Mouse (Mus musculus) small intestine, adult 2 months (tissue): ENCODE data around the gene Ndufv3. TPM values are rescaled to one million over a fixed set of nuclear protein-coding genes. Genes with fewer than 3 reads are reported as not detected.

Experiments
- H3K27ac ChIP-seq: fragments of 200-500 bp; 2 replicates; pipeline ENCODE4 v1.5.1; 2012; ENCODE audit warnings: low read depth, low read length, control low read depth, inconsistent platforms; ENCODE audit not compliant: insufficient read depth
- H3K27me3 ChIP-seq: fragments of 200-500 bp; 2 replicates; pipeline ENCODE4 v1.6.1; 2012; ENCODE audit warnings: mild to moderate bottlenecking, moderate library complexity, low read length, inconsistent platforms; ENCODE audit not compliant: control insufficient read depth, insufficient read depth
- H3K36me3 ChIP-seq: fragments of 200-500 bp; 2 replicates; pipeline ENCODE4 v1.6.1; 2012; ENCODE audit warnings: mild to moderate bottlenecking, low read length, control low read depth, inconsistent platforms; ENCODE audit not compliant: control insufficient read depth, insufficient read depth
- H3K4me1 ChIP-seq: fragments of 200-500 bp; 2 replicates; pipeline ENCODE4 v1.6.1; 2012; ENCODE audit warnings: low read length, inconsistent platforms, mixed read lengths; ENCODE audit not compliant: control insufficient read depth, insufficient read depth, insufficient read length
- H3K4me3 ChIP-seq: fragments of 200-500 bp; 2 replicates; pipeline ENCODE4 v1.5.1; 2012; ENCODE audit warnings: low read depth, mild to moderate bottlenecking, control low read depth, inconsistent platforms, low read length, moderate library complexity
- CTCF ChIP-seq: fragments of 200-500 bp; IDR thresholded peaks from 2 replicates; pipeline ENCODE4 v1.5.1; 2012; ENCODE audit warnings: low read depth, mild to moderate bottlenecking, control low read depth, inconsistent platforms, low read length, moderate library complexity, mixed read lengths; ENCODE audit not compliant: insufficient replicate concordance, insufficient read length; ENCODE audit errors: extremely low read depth
- POLR2A ChIP-seq: fragments of 200-500 bp; IDR thresholded peaks from 2 replicates; pipeline ENCODE4 v1.6.1; 2012; ENCODE audit warnings: low read depth, mild to moderate bottlenecking, control low read depth, inconsistent platforms, low read length, moderate library complexity
- WGBS: fragments of 180-500 bp; shearing (Covaris S2); methylation state at CpG from one replicate; pipeline ENCODE4 v1.1.7; 2018; 5-methylcytosine and 5-hydroxymethylcytosine counted together
- polyA plus RNA-seq: library from polyadenylated mRNA; depleted of rRNA; stranded (reverse); fragments of >200 nt; gene quantifications from 2 replicates; pipeline ENCODE4 v1.2.3, GENCODE M21; 2012

Ndufv3 gene
- polyA plus RNA-seq, 1 experiment: 168 TPM

DNA sequence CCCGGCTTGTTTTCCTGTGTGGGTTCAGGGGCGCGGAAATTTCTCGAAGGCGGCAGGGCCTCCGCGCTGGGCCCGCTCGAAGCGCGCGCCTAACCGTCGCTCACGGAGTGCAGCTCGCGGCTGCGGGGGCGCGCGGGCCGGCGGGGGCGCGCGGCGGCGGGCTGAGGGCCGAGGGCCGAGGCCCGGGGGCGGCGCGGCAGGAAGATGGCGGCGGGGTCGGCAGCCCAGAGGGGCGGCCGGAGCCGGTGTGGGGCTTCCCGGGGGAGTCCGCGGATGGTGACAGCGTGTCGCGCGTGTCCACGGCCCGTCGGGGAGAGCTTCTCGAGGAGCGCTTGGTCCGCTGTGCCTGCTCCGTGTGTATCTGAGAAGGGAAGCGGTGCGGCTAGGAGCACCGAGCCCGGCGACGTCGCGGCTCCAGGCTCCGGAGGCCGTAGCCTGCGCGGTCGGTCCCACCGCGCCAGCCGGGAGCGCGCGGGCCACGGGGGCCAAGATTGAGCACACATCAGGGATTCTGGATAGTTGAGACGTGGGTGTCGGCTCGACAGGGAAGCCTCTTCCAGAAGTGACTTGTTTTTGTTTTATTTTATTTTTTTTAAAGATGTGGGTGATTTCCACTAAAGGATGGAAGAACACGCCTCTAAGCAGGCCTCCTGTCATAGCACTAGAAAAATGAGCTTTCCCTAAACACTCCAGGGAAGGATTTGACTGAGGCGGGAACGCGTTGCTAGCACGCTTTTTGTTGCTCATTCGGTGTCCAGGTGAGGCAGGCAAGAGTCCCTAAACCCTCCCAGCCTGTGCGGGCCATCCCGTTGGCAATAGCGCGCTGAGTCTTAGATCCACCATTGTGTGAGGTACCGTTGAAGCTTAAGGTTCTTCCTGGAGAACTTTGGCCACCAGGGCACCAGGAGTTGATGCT is 45.5 kb downstream of the Ndufv3 start:
- Histone ChIP-seq H3K36me3 (no peaks in the 10 kb centered on the region), H3K27ac (peak overlapping the region; percentile 81), H3K27me3 (no peaks in the 10 kb centered on the region), H3K4me1 (peaks cover 6% of the 10 kb centered on the region; the same call in 1 of the 2 replicates), H3K4me3 (peak overlapping the region; percentile 100)
- TF ChIP-seq POLR2A (peak; percentile 3; the same call in 1 of the 2 replicates), CTCF (no peak)
- WGBS: under 1% methylated on average over 86 of the region's 88 CpGs

DNA sequence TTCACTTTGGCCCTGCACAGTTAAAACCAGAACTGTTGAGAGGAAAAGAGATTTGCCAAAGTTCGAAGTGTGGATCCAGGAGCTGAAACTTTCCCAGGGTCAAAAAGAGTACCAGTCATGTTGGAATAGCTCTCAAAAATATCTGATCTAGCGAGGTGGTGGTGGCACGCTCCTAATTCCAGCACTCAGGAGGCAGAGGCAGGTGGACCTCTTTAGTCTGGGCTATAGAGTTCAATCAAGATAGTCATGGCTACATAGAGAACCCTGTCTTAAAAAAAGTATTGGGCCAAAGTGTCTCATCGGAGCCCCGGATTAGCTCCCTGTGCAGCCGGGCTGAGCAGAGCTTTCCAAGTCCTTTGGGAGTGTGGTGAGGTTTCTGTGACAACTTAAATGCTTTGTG is 46.4 kb downstream of the Ndufv3 start:
- no peak overlapping the region for H3K27ac ChIP-seq
- 76% methylated on average over 6 of the region's 6 CpGs for WGBS
- H3K36me3 ChIP-seq: no peaks in the 10 kb centered on the region
- H3K4me3 ChIP-seq: no peak overlapping the region
- H3K4me1 ChIP-seq: peaks cover 6% of the 10 kb centered on the region; the same call in 1 of the 2 replicates
- H3K27me3 ChIP-seq: no peaks in the 10 kb centered on the region
- TF ChIP-seq POLR2A: no peak
- TF ChIP-seq CTCF: no peak

DNA sequence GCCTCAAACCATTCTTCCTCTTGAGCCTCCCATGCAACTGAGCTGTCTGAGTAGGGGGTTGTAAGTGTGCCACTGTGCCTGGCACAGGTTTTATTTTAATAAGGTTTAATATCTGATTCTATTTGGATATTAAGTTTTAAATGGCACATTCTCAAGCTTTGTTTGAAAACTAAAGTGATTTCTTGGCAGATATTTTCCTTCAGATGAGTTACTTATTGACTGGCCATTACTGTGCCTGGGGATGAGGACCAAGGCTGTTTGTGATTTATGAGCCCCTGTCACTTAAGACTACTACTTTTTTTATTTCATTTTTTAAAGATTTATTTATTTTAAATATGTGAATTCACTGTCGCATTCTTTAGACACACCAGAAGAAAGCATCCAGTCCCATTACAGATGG is 49.8 kb downstream of the Ndufv3 start:
- peaks cover 3% of the 10 kb centered on the region; the same call in 1 of the 2 replicates for H3K4me1 ChIP-seq
- 90% methylated on average over 1 of the region's 1 CpGs for WGBS
- TF ChIP-seq CTCF: no peak
- TF ChIP-seq POLR2A: no peak
- no peak overlapping the region for H3K4me3 ChIP-seq
- H3K36me3 ChIP-seq: no peaks in the 10 kb centered on the region
- no peak overlapping the region for H3K27ac ChIP-seq
- H3K27me3 ChIP-seq: no peaks in the 10 kb centered on the region

GRCm38 (mm10) chr17:31570321-31570925 is 50.5 kb downstream of the Ndufv3 start:
- H3K36me3 ChIP-seq: no peaks in the 10 kb centered on the region
- 76% methylated on average over 9 of the region's 9 CpGs for WGBS
- TF ChIP-seq POLR2A (no peak), CTCF (no peak)
- peaks cover 3% of the 10 kb centered on the region; the same call in 1 of the 2 replicates for H3K4me1 ChIP-seq
- no peaks in the 10 kb centered on the region for H3K27me3 ChIP-seq
- no peak overlapping the region for H3K4me3 ChIP-seq
- H3K27ac ChIP-seq: no peak overlapping the region

- Histone ChIP-seq H3K27ac (no peak overlapping the region), H3K4me3 (no peak overlapping the region), H3K36me3 (no peaks in the 10 kb centered on the region), H3K4me1 (no peaks in the 10 kb centered on the region; the same call in 1 of the 2 replicates), H3K27me3 (no peaks in the 10 kb centered on the region)
- TF ChIP-seq POLR2A: no peak
- 87% methylated on average over 5 of the region's 5 CpGs for WGBS
Measured at GRCm38 (mm10) chr17:31571689-31572088, 51.8 kb downstream of the Ndufv3 start.

DNA sequence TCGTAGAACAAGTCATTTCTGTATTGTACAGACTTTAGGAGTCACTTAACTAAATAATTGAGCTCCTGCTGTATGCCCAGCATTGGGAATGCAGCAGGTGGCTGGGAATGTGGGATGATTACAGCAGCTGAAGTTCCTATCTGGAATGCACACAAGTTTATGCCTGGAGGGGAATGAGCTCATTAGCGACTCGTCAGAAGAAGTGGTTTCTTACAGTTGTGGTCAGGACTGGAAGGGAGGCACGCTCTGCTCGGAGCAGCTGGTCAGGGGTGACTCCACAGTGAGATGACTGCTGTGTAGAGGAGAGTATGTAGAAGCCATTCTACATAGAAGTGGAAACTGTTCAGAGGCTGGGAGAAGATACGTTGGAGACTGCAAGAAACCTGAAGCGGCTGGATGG is 54.7 kb downstream of the Ndufv3 start:
- H3K36me3 ChIP-seq: no peaks in the 10 kb centered on the region
- no peak overlapping the region for H3K27ac ChIP-seq
- TF ChIP-seq CTCF (no peak), POLR2A (no peak)
- no peaks in the 10 kb centered on the region for H3K4me1 ChIP-seq
- H3K4me3 ChIP-seq: no peak overlapping the region
- no peaks in the 10 kb centered on the region for H3K27me3 ChIP-seq
- WGBS: 80% methylated on average over 7 of the region's 7 CpGs

DNA sequence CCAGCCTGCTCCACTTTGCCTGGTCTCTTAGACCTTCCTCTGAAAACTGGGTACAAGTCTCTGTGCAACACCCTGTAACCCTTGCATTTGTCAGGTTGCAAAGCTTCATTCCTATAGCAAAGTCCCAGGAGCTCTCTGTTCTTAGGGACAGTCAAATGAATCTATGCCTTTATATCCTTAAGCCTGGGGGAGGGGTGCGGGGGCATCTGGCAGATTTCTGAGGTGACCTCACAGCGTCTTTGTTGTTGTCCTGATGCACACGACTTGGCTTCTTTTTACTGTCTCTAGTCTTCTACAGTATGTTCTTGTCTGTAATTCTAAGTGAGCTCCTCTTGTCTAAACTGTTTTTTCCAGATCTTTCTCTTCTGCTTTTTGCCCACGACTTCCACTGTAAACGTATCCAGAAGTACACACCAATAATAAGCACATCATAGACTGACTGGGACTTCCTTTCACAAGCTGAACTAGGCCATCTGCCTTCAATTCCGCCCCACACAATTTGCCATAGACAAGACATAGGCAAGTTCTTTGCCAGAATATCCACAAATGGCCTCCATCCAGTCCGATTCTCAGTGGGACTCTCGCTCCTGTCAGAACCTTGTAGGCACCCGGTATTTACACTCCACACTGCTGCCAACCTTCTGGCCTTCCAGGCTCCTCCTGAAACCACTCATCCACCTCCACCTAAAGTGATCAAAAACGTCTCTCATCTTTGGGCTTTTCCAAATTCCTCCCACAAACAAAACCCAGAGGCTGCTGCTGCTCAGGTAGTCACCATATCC is 56.7 kb downstream of the Ndufv3 start:
- H3K4me3 ChIP-seq: no peak overlapping the region
- no peaks in the 10 kb centered on the region for H3K27me3 ChIP-seq
- H3K4me1 ChIP-seq: no peaks in the 10 kb centered on the region
- H3K36me3 ChIP-seq: no peaks in the 10 kb centered on the region
- WGBS: 80% methylated on average over 10 of the region's 10 CpGs
- TF ChIP-seq POLR2A (no peak), CTCF (no peak)
- H3K27ac ChIP-seq: no peak overlapping the region
